Mouse (Mus musculus) hindbrain, embryonic 16.5 days (tissue): Measurements from ENCODE around the gene Fam160a1. TPM values are rescaled to one million over a fixed set of nuclear protein-coding genes. Genes with fewer than 3 reads are reported as not detected.

ENCODE experiments used
- ATAC-seq: fragments of 200-750 bp; cut with Nextera tagmentation; 2 replicates; pipeline ENCODE4 v1.8.0; 2017; ENCODE audit warnings: moderate TSS enrichment, moderate library complexity
- H3K27ac ChIP-seq: fragments of 300-500 bp; sonication (generic); 2 replicates; pipeline ENCODE4 v1.5.1; 2014; ENCODE audit warnings: low read depth, mild to moderate bottlenecking, control low read depth, low read length, moderate library complexity
- H3K27me3 ChIP-seq: fragments of 300-500 bp; sonication (generic); replicated peaks from 2 replicates; pipeline ENCODE4 v1.6.1; 2014; ENCODE audit warnings: low read length; ENCODE audit not compliant: control insufficient read depth, insufficient read depth
- H3K36me3 ChIP-seq: fragments of 300-500 bp; sonication (generic); 2 replicates; pipeline ENCODE4 v1.6.1; 2014; ENCODE audit warnings: mild to moderate bottlenecking, low read length, moderate library complexity, mixed read lengths; ENCODE audit not compliant: control insufficient read depth, insufficient read depth
- H3K4me1 ChIP-seq: fragments of 300-500 bp; sonication (generic); 2 replicates; pipeline ENCODE4 v1.6.1; 2014; ENCODE audit warnings: low read depth, low read length; ENCODE audit not compliant: control insufficient read depth, insufficient read depth
- H3K4me2 ChIP-seq: fragments of 300-500 bp; sonication (generic); 2 replicates; pipeline ENCODE4 v1.6.1; 2014; ENCODE audit warnings: mild to moderate bottlenecking, low read length, control low read depth, moderate library complexity
- H3K4me3 ChIP-seq: fragments of 300-500 bp; sonication (generic); 2 replicates; pipeline ENCODE4 v1.5.1; 2014; ENCODE audit warnings: mild to moderate bottlenecking, low read length, control low read depth, moderate library complexity
- H3K9ac ChIP-seq: fragments of 300-500 bp; sonication (generic); 2 replicates; pipeline ENCODE4 v1.6.1; 2014; ENCODE audit warnings: low read depth, mild to moderate bottlenecking, control low read depth, low read length, moderate library complexity
- H3K9me3 ChIP-seq: fragments of 300-500 bp; sonication (generic); 2 replicates; pipeline ENCODE4 v1.6.1; 2014; ENCODE audit warnings: mild to moderate bottlenecking, low read length, moderate library complexity; ENCODE audit not compliant: control insufficient read depth
- WGBS: fragments of 180-500 bp; shearing (Covaris S2); extraction: QIAGEN DNeasy Blood & Tissue Kit; methylation state at CpG from one replicate; pipeline ENCODE4 v1.1.7; 2014; 5-methylcytosine and 5-hydroxymethylcytosine counted together
- polyA plus RNA-seq: library from polyadenylated mRNA; unstranded; fragments of >200 nt; fragmentation: Nextera tagmentation; extraction: Ambion mirVana; gene quantifications from 2 replicates; pipeline ENCODE4 v1.2.1, GENCODE M21; 2015

Gene Fam160a1
- polyA plus RNA-seq, 1 experiment from 2014 or later = 0.63 TPM

DNA sequence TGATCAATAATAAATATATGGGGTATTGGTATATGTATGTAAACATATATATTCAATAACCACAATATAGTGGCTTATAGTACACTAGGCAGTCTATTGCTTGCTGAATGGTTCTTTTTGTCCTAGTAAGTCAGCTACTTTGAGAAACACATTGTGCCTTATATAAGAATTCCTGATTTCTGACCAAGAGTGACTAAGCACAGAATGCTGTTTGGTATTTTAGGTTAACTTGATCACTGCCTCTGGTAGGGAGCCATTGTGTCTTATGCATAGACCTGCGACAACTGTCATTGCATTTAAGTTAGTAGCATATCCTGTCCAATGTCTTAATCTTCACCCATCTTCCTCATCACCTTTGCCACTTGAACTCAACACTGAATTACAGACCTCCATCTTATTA is 197.3 kb downstream of the Fam160a1 start:
- Histone ChIP-seq H3K9me3 (no peaks in the 10 kb centered on the region), H3K36me3 (peaks cover 3% of the 10 kb centered on the region; the same call in 1 of the 2 replicates), H3K27me3 (no peaks in the 10 kb centered on the region), H3K9ac (no peak overlapping the region), H3K4me3 (no peak overlapping the region), H3K4me2 (no peak overlapping the region), H3K4me1 (no peaks in the 10 kb centered on the region), H3K27ac (no peak overlapping the region)
- 100% methylated on average over 1 of the region's 1 CpGs for WGBS
- ATAC-seq = no peak

DNA sequence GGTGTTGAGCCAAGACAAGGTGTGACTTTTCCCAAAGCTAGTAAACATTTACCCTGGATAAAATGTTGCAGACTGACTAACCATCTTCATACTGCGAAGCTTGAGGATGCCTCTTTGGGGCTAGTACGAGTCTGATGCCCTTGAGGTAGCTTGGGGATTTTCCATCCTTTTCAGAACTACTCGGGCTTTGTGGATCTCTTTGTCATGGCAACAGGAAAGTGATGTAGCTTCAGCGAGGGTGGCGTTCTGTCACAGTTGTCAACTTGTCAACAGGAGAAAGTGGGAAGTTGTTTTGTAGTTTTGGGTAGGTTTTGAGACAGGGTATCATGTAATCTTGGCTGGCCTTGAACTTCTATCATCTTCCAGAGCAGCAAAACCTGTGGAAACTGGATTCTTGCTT is 197.7 kb downstream of the Fam160a1 start:
- Histone ChIP-seq H3K9ac (no peak overlapping the region), H3K4me3 (no peak overlapping the region), H3K4me2 (no peak overlapping the region), H3K4me1 (no peaks in the 10 kb centered on the region), H3K27ac (no peak overlapping the region), H3K36me3 (peaks cover 3% of the 10 kb centered on the region; the same call in 1 of the 2 replicates), H3K9me3 (no peaks in the 10 kb centered on the region), H3K27me3 (no peaks in the 10 kb centered on the region)
- ATAC-seq = no peak
- WGBS = 84% methylated on average over 5 of the region's 5 CpGs

DNA sequence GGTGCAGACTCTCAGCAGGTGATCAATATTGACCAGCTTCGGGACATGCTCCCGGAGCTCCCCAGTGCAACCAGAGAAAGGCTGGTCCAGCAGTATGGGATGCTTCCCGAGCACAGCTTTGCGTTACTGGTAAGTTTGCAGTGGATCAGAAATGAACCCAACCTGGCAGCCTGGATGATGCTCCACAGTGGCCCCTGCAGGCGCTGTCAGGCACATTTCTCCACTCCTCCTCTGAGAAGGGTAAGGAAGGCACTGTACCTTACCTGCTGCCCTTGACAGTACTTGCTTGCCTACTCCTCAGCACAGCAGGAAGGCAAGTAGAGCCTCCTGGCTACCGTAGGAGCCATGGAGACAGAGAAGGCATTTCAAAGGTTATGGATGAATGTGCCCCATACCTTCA is 198.2 kb downstream of the Fam160a1 start:
- H3K36me3 ChIP-seq = peaks cover 3% of the 10 kb centered on the region; the same call in 1 of the 2 replicates
- no peak overlapping the region for H3K4me2 ChIP-seq
- H3K9me3 ChIP-seq = no peaks in the 10 kb centered on the region
- H3K27ac ChIP-seq = no peak overlapping the region
- H3K9ac ChIP-seq = no peak overlapping the region
- ATAC-seq = no peak
- WGBS = 81% methylated on average over 6 of the region's 6 CpGs
- no peaks in the 10 kb centered on the region for H3K4me1 ChIP-seq
- H3K27me3 ChIP-seq = no peaks in the 10 kb centered on the region
- no peak overlapping the region for H3K4me3 ChIP-seq

DNA sequence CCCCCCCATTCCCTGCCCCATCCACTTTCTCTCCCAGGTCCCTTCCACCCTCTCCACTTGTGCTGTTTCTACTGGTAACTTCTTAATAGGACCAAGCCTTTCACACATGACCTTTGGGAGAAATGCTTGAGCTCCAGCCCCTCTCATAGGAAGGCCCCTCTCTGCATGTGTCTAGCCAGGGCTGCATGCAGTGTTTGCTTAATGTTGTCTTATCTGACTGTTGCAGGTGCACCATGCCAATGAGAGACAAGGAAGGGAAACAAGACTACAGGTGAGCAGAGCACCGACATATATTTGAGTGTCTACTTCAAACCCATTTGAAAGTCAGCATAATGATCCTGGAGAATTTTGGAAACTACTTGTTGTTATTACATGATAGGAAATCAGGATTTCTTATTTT is 200.7 kb downstream of the Fam160a1 start:
- Histone ChIP-seq H3K9me3 (no peaks in the 10 kb centered on the region), H3K36me3 (peaks cover 3% of the 10 kb centered on the region; the same call in 1 of the 2 replicates), H3K27me3 (no peaks in the 10 kb centered on the region), H3K9ac (no peak overlapping the region), H3K4me2 (no peak overlapping the region), H3K4me3 (no peak overlapping the region), H3K4me1 (no peaks in the 10 kb centered on the region), H3K27ac (no peak overlapping the region)
- WGBS = 100% methylated on average over 1 of the region's 1 CpGs
- ATAC-seq = no peak

Other genes starting within 250 kb of the Fam160a1 start
- gene Gatb, start 243.2 kb downstream of the Fam160a1 start, polyA plus RNA-seq = 20.0 and 21.3 TPM in 2 replicates
- 0.15 and 0.42 TPM in 2 replicates for gene Glt28d2, start 70.2 kb upstream of the Fam160a1 start, polyA plus RNA-seq
- 0.93 and 1.5 TPM in 2 replicates for gene Gm37240, start 70.2 kb upstream of the Fam160a1 start, polyA plus RNA-seq
- gene Sh3d19, start 153.8 kb upstream of the Fam160a1 start, polyA plus RNA-seq = 14.0 and 15.5 TPM in 2 replicates
- gene Prss48, start 185.2 kb upstream of the Fam160a1 start, polyA plus RNA-seq = not detected in 2 replicates